Mouse (Mus musculus) kidney, adult 2 months (tissue): ENCODE measurements around the gene Ptpra.

ENCODE experiments used
- CTCF ChIP-seq: fragments of 200-500 bp; conservative IDR thresholded peaks from 2 replicates; pipeline ENCODE4 v1.5.1; 2011; ENCODE audit warnings: low read depth, mild to moderate bottlenecking, control low read depth, low read length, moderate library complexity, mixed read lengths; ENCODE audit not compliant: insufficient read depth, insufficient read length
- POLR2A ChIP-seq: fragments of 200-500 bp; IDR thresholded peaks from one replicate; pipeline ENCODE4 v1.6.1; 2011; ENCODE audit warnings: low read depth, low read length, control low read depth

GRCm38 (mm10) chr2:130484206-130484605, 34.1 kb downstream of the Ptpra start:
- TF ChIP-seq CTCF: no peak
- no peak for TF ChIP-seq POLR2A
